Mouse (Mus musculus) heart, embryonic 13.5 days (tissue): ENCODE data around the gene Cavin4. TPM values are rescaled to one million over a fixed set of nuclear protein-coding genes. Genes with fewer than 3 reads are reported as not detected.

Source experiments
- polyA plus RNA-seq: library from polyadenylated mRNA; unstranded; fragments of >200 nt; fragmentation: Nextera tagmentation; extraction: Ambion mirVana; gene quantifications from 2 replicates; pipeline ENCODE4 v1.2.1, GENCODE M21; 2015

Gene Cavin4
- polyA plus RNA-seq, 1 experiment from 2014 or later: 1.6 TPM

Other genes starting within 250 kb of the Cavin4 start
- gene Tex10, start 190.1 kb upstream of the Cavin4 start, polyA plus RNA-seq: 30.4 and 34.3 TPM in 2 replicates
- 21.6 and 21.7 TPM in 2 replicates for gene Msantd3, start 123.6 kb upstream of the Cavin4 start, polyA plus RNA-seq
- 30.2 and 30.7 TPM in 2 replicates for gene Tmeff1, start 78.3 kb upstream of the Cavin4 start, polyA plus RNA-seq